Mouse (Mus musculus) liver, embryonic 14.5 days (tissue): ENCODE results near the gene Gm1527. TPM values are rescaled to one million over a fixed set of nuclear protein-coding genes. Genes with fewer than 3 reads are reported as not detected.

Source experiments
- ATAC-seq: fragments of 200-750 bp; cut with Nextera tagmentation; 2 replicates; pipeline ENCODE4 v1.8.0; 2017; ENCODE audit warnings: moderate number of reproducible peaks, mild to moderate bottlenecking, moderate library complexity; ENCODE audit not compliant: insufficient read depth
- DNase-seq, 3 experiments: peaks; one replicate each; pipeline ENCODE4 v3.0.0-alpha.2; 2012 to 2013; ENCODE audit warnings: low read depth in 3 of 3, low spot score in 3 of 3
- H3K27ac ChIP-seq: fragments of 300-500 bp; sonication (generic); 2 replicates; pipeline ENCODE4 v1.5.1; 2014; ENCODE audit warnings: moderate library complexity, mild to moderate bottlenecking, control low read depth, inconsistent platforms
- H3K27me3 ChIP-seq: fragments of 300-500 bp; sonication (generic); 2 replicates; pipeline ENCODE4 v1.6.1; 2014; ENCODE audit warnings: mild to moderate bottlenecking, low read length, moderate library complexity; ENCODE audit not compliant: control insufficient read depth, insufficient read depth
- H3K36me3 ChIP-seq: fragments of 300-500 bp; sonication (generic); replicated peaks from 2 replicates; pipeline ENCODE4 v1.6.1; 2014; ENCODE audit warnings: low read depth; ENCODE audit not compliant: control insufficient read depth, insufficient read depth
- H3K4me1 ChIP-seq, 2 experiments: fragments of 200-500 bp in 1 of 2; fragments of 300-500 bp in 1 of 2; sonication (generic) in 1 of 2; replicated peaks; 2 replicates each; pipeline ENCODE4 v1.6.1; 2012 to 2014; ENCODE audit warnings: antibody characterized with exemption in 1 of 2, inconsistent platforms in 1 of 2, low read length in 1 of 2; ENCODE audit not compliant: control insufficient read depth in 2 of 2, insufficient read depth in 2 of 2
- H3K4me2 ChIP-seq: fragments of 300-500 bp; sonication (generic); 2 replicates; pipeline ENCODE4 v1.6.1; 2014; ENCODE audit warnings: low read depth, mild to moderate bottlenecking, control low read depth, moderate library complexity
- H3K4me3 ChIP-seq, 2 experiments: fragments of 200-500 bp in 1 of 2; fragments of 300-500 bp in 1 of 2; sonication (generic) in 1 of 2; 2 replicates each; pipeline ENCODE4 v1.5.1; 2012 to 2014; ENCODE audit warnings: low read depth in 2 of 2, low read length in 2 of 2, mild to moderate bottlenecking in 2 of 2, control low read depth in 1 of 2, inconsistent platforms in 1 of 2, moderate library complexity in 1 of 2; ENCODE audit not compliant: insufficient read depth in 1 of 2
- H3K9ac ChIP-seq: fragments of 300-500 bp; sonication (generic); replicated peaks from 2 replicates; pipeline ENCODE4 v1.6.1; 2014; ENCODE audit warnings: mild to moderate bottlenecking, control low read depth, moderate library complexity
- H3K9me3 ChIP-seq: fragments of 300-500 bp; sonication (generic); 2 replicates; pipeline ENCODE4 v1.6.1; 2016; ENCODE audit warnings: low read length, mixed read lengths; ENCODE audit not compliant: control insufficient read depth
- CTCF ChIP-seq: IDR thresholded peaks from 2 replicates; pipeline ENCODE4 v1.5.1; 2016; ENCODE audit warnings: antibody characterized with exemption, low read depth, control low read depth
- EP300 ChIP-seq: IDR thresholded peaks from 2 replicates; pipeline ENCODE4 v1.6.1; 2016; ENCODE audit warnings: antibody characterized with exemption, low read depth
- WGBS: fragments of 180-500 bp; shearing (Covaris S2); extraction: QIAGEN DNeasy Blood & Tissue Kit; methylation state at CpG from one replicate; pipeline ENCODE4 v1.1.7; 2014; ENCODE audit not compliant: insufficient replicate concordance; 5-methylcytosine and 5-hydroxymethylcytosine counted together
- polyA plus RNA-seq, 2 experiments: library from polyadenylated mRNA; depleted of rRNA in 1 of 2; stranded (reverse) in 1 of 2; unstranded in 1 of 2; fragments of >200 nt; fragmentation: Nextera tagmentation in 1 of 2; extraction: Ambion mirVana in 1 of 2; gene quantifications; 2 replicates each; pipeline versions ENCODE4 v1.2.1 to v1.2.3; 2012 to 2014

The Gm1527 gene
- polyA plus RNA-seq, 2 experiments = not detected

GRCm38 (mm10) chr3:28965931-28966330, 73.5 kb downstream of the Gm1527 start:
- no peaks in the 10 kb centered on the region for H3K4me1 ChIP-seq
- H3K27me3 ChIP-seq = no peaks in the 10 kb centered on the region
- TF ChIP-seq EP300 = no peak
- no peak overlapping the region for H3K4me3 ChIP-seq
- 53% methylated on average over 2 of the region's 2 CpGs for WGBS
- DNase-seq = no peak
- no peak overlapping the region for H3K27ac ChIP-seq
- ATAC-seq = no peak
- H3K9me3 ChIP-seq = no peaks in the 10 kb centered on the region
- H3K36me3 ChIP-seq = no peaks in the 10 kb centered on the region
- no peak overlapping the region for H3K9ac ChIP-seq
- H3K4me2 ChIP-seq = no peak overlapping the region

DNA sequence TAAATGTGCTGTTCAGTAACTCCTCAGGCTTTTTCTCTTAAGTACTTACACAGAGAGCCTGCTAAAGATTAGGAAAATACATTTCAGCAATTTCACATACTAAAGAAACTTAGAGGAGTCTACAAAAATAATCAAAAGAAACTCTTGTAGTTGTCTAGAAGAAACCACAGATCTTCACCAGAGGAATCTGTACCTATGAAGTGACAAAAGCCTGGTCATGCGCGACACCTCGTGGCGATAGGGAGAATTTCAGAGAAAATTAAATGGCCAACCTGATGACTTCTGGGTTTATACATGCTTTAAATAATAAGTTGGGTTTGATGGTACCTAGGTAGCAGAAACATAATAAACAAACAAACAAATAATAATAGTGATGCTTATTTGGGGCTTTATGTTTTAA, 76.4 kb downstream of the Gm1527 start:
- WGBS = under 1% methylated on average over 4 of the region's 4 CpGs
- H3K36me3 ChIP-seq = no peaks in the 10 kb centered on the region
- no peak overlapping the region for H3K4me2 ChIP-seq
- H3K4me3 ChIP-seq = no peak overlapping the region
- TF ChIP-seq EP300 (no peak), CTCF (peak; percentile 56)
- DNase-seq = peak in 2 of 3 experiments; percentile 1 to 7
- H3K4me1 ChIP-seq = no peaks in the 10 kb centered on the region
- no peaks in the 10 kb centered on the region for H3K9me3 ChIP-seq
- no peak overlapping the region for H3K9ac ChIP-seq
- no peak overlapping the region for H3K27ac ChIP-seq
- no peaks in the 10 kb centered on the region for H3K27me3 ChIP-seq
- no peak for ATAC-seq

Other genes with a start within 250 kb of the Gm1527 start
- 7.6 and 9.4 TPM in 2 replicates for gene Slc2a2, start 194.7 kb upstream of the Gm1527 start, polyA plus RNA-seq (2012; rRNA removed)
- gene Slc2a2, start 194.7 kb upstream of the Gm1527 start, polyA plus RNA-seq (2014; fragmentation: Nextera tagmentation; extraction: Ambion mirVana) = 24.4 and 26.3 TPM in 2 replicates
- 3.4 and 4.1 TPM in 2 replicates for gene Eif5a2, start 111.3 kb upstream of the Gm1527 start, polyA plus RNA-seq (2012; rRNA removed)
- gene Eif5a2, start 111.3 kb upstream of the Gm1527 start, polyA plus RNA-seq (2014; fragmentation: Nextera tagmentation; extraction: Ambion mirVana) = 7.9 and 8.8 TPM in 2 replicates
- gene Rpl22l1, start 87.2 kb upstream of the Gm1527 start, polyA plus RNA-seq (2012; rRNA removed) = 120 and 191 TPM in 2 replicates
- gene Rpl22l1, start 87.2 kb upstream of the Gm1527 start, polyA plus RNA-seq (2014; fragmentation: Nextera tagmentation; extraction: Ambion mirVana) = 389 and 416 TPM in 2 replicates
- gene Egfem1, start 189.4 kb downstream of the Gm1527 start, polyA plus RNA-seq (2012; rRNA removed) = 0.06 and 0.12 TPM in 2 replicates
- 0.19 and 0.36 TPM in 2 replicates for gene Egfem1, start 189.4 kb downstream of the Gm1527 start, polyA plus RNA-seq (2014; fragmentation: Nextera tagmentation; extraction: Ambion mirVana)